Mouse (Mus musculus) thymus, adult 18-20 months (tissue): ENCODE results near the gene Gm21861.
"Not testable (repeated sequence)": the region's sequence is repeated elsewhere in the genome, so short reads cannot be mapped to it uniquely, and the experiment has no call there.

ENCODE experiments used
- DNase-seq, 2 experiments: peaks; one replicate each; pipeline ENCODE4 v3.0.0; 2022; ENCODE audit warnings: mixed read lengths in 2 of 2

Gm21861 gene

GRCm38 (mm10) chrY:58814497-58814896 is at the start of gene Gm21861:
Gene Gm21861 (minus strand): TSS chrY:58814597.
- DNase-seq = not testable (repeated sequence)
